Mouse (Mus musculus): Measurements from ENCODE around the gene Arpc3. TPM values are rescaled to one million over a fixed set of nuclear protein-coding genes. Genes with fewer than 3 reads are reported as not detected.

The Arpc3 gene
- polyA plus RNA-seq, 1 experiment from 2014 or later: 219 TPM

DNA sequence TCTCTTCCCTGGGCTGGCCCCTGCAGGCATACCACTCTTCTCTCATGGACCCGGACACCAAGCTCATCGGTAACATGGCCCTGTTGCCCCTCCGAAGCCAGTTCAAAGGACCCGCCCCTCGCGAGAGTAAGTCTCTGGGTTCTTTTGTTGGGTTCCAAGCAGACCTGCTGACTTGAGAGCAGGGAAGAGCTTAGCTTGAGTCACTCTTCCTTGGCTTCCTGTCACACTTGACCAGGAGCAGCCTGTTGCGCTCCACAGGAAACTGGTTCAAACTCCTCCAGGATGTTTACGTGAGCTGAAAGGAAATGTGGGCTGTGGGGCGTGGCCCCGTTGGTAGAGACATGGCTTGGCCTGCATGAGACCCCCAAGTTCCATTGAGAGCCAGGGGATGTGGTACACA is 5.1 kb downstream of the Arpc3 start:
- Histone ChIP-seq H3K4me2 (ENCODE audit: low read length) (no peak overlapping the region), H3K27me3 (replicated peaks; ENCODE audit: control insufficient read depth, insufficient read depth, low read length) (no peaks in the 10 kb centered on the region), H3K36me3 (ENCODE audit: control insufficient read depth, insufficient read depth) (peaks cover 11% of the 10 kb centered on the region), H3K9ac (replicated peaks; ENCODE audit: low read depth, low read length) (no peak overlapping the region), H3K9me3 (ENCODE audit: control insufficient read depth, low read length) (no peaks in the 10 kb centered on the region), H3K4me1 (replicated peaks; ENCODE audit: control insufficient read depth, insufficient read depth, low read length) (peaks cover 10% of the 10 kb centered on the region), H3K27ac (ENCODE audit: low read length) (no peak overlapping the region), H3K4me3 (replicated peaks; ENCODE audit: low read length) (no peak overlapping the region)
- no peak for ATAC-seq
- 92% methylated on average over 10 of the region's 10 CpGs for WGBS

DNA sequence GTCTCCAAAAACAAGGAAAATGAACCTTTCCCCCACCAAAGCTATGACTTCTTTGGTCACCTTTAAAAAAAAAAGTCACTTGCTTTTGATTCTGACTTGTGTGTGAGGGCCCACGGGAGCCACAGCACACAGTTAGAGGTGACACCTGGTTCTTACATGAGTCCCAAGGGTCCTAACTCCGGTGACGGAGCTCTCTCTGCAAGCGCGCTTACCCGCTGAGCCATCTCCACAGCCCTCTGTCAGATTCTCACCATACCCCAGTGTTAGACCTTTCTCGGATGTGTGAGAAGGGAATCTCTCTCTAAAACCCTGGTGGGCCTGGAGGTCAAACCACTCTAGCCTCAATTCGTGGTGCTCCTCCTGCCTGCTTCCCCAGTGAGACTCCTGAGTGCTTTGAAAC is 5.8 kb downstream of the Arpc3 start:
- H3K4me1 ChIP-seq (replicated peaks; ENCODE audit: control insufficient read depth, insufficient read depth, low read length): peaks cover 9% of the 10 kb centered on the region
- no peak overlapping the region for H3K27ac ChIP-seq (ENCODE audit: low read length)
- H3K9me3 ChIP-seq (ENCODE audit: control insufficient read depth, low read length): no peaks in the 10 kb centered on the region
- H3K4me2 ChIP-seq (ENCODE audit: low read length): no peak overlapping the region
- WGBS: 96% methylated on average over 8 of the region's 8 CpGs
- no peaks in the 10 kb centered on the region for H3K27me3 ChIP-seq (replicated peaks; ENCODE audit: control insufficient read depth, insufficient read depth, low read length)
- no peak for ATAC-seq
- H3K9ac ChIP-seq (replicated peaks; ENCODE audit: low read depth, low read length): no peak overlapping the region
- peaks cover 11% of the 10 kb centered on the region for H3K36me3 ChIP-seq (ENCODE audit: control insufficient read depth, insufficient read depth)
- no peak overlapping the region for H3K4me3 ChIP-seq (replicated peaks; ENCODE audit: low read length)

DNA sequence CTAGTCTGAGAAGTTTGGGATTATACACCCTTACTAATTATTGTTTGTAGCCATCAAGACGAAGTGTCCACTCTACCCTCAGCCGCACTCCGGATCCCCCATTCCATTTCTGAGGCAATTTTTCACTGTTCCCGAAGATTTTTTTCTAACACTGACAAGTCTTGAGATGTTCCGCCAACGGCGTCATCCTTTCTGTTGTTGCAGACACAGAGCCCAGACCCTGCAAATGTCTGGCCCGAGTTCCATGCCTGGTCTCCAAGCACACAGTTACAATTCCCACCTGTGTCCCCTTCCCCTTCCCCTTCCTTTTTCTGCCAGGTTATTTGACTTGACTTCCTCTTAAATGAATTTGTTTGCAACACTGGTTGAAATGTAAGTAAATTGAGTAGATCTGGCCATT is 8.2 kb downstream of the Arpc3 start:
- Histone ChIP-seq H3K27me3 (replicated peaks; ENCODE audit: control insufficient read depth, insufficient read depth, low read length) (no peaks in the 10 kb centered on the region), H3K9ac (replicated peaks; ENCODE audit: low read depth, low read length) (no peak overlapping the region), H3K9me3 (ENCODE audit: control insufficient read depth, low read length) (no peaks in the 10 kb centered on the region), H3K4me1 (replicated peaks; ENCODE audit: control insufficient read depth, insufficient read depth, low read length) (peaks cover 5% of the 10 kb centered on the region; the same call in 1 of the 2 replicates), H3K4me3 (replicated peaks; ENCODE audit: low read length) (no peak overlapping the region), H3K27ac (ENCODE audit: low read length) (no peak overlapping the region), H3K36me3 (ENCODE audit: control insufficient read depth, insufficient read depth) (peaks cover 27% of the 10 kb centered on the region), H3K4me2 (ENCODE audit: low read length) (no peak overlapping the region)
- WGBS: 93% methylated on average over 8 of the region's 8 CpGs
- no peak for ATAC-seq

DNA sequence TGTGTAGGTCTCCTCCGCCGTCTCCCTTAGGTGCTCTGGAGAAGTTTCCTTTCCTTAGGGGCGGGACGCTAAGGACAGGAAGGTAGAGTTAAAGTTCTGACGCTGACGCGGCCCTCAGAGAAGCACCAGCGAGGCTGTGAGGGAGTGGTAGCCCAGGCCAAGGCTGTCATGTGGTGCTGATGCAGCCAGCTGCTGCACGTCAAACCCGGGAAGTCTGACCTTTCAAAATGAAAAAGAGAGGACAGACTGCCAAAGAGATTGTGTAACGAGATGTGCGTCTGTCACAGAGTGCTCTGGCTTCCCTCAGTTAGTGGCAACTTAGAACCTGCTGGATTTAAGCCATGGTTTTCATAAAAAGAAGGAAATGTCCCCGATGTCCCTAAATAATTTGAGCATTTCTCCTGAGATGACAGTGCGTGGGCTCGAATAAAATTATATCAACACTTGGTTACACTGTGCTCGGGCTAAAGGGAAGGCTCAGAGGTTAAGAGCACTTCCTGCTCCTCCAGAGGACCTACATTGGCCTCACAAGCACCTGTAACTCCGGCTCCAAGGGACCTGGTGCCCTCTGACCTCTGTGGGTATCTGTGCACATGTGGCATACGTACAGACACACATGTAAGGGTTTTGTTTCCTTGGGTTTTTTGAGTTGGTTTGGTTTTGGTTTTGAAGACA is 9.1 kb downstream of the Arpc3 start:
- Histone ChIP-seq H3K9ac (replicated peaks; ENCODE audit: low read depth, low read length) (no peak overlapping the region), H3K4me2 (ENCODE audit: low read length) (no peak overlapping the region), H3K9me3 (ENCODE audit: control insufficient read depth, low read length) (no peaks in the 10 kb centered on the region), H3K36me3 (ENCODE audit: control insufficient read depth, insufficient read depth) (peaks cover 34% of the 10 kb centered on the region), H3K4me1 (replicated peaks; ENCODE audit: control insufficient read depth, insufficient read depth, low read length) (peaks cover 5% of the 10 kb centered on the region; the same call in 1 of the 2 replicates), H3K4me3 (replicated peaks; ENCODE audit: low read length) (no peak overlapping the region), H3K27ac (ENCODE audit: low read length) (no peak overlapping the region), H3K27me3 (replicated peaks; ENCODE audit: control insufficient read depth, insufficient read depth, low read length) (no peaks in the 10 kb centered on the region)
- no peak for ATAC-seq
- 85% methylated on average over 18 of the region's 18 CpGs for WGBS

DNA sequence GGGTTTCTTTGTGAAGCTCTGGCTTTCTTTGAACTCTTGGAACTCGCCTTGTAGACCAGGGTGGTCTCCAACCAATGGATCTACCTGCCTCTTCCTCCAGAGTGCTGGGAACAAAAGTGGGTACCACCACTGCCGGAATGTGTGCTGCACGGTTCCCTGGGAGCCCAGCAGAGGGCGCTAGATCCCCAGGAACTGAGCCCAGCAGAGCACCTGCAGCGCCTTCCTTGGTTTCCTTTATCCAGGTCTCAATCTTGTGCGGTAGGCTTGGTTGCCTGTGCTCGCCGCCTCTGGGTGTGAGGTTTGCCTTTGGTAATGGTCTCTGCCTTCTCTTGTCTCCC is 9.6 kb downstream of the Arpc3 start:
- Histone ChIP-seq H3K4me1 (replicated peaks; ENCODE audit: control insufficient read depth, insufficient read depth, low read length) (peaks cover 5% of the 10 kb centered on the region; the same call in 1 of the 2 replicates), H3K36me3 (ENCODE audit: control insufficient read depth, insufficient read depth) (peaks cover 38% of the 10 kb centered on the region), H3K4me3 (replicated peaks; ENCODE audit: low read length) (no peak overlapping the region), H3K27me3 (replicated peaks; ENCODE audit: control insufficient read depth, insufficient read depth, low read length) (no peaks in the 10 kb centered on the region), H3K9ac (replicated peaks; ENCODE audit: low read depth, low read length) (no peak overlapping the region), H3K4me2 (ENCODE audit: low read length) (no peak overlapping the region), H3K27ac (ENCODE audit: low read length) (no peak overlapping the region), H3K9me3 (ENCODE audit: control insufficient read depth, low read length) (no peaks in the 10 kb centered on the region)
- WGBS: 13% methylated on average over 8 of the region's 8 CpGs
- ATAC-seq: no peak

DNA sequence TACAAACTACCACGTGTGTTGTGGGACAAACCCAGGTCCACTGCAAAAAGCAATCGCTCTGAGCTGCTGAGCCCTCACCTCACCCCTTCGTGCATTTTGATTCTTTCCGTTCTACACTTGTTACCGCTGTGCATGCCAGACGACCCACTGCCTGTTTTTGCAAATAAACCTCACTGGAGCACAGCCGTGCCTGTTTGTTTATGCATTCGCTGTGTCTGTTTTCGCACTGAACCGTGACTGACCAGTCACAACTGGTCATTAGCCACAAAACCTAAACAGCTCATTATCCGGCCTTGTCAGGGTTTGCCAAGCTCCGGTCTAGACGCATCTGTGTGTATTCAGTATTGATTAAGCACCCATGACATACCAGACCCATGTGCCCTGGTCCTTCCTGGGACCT is 10.5 kb downstream of the Arpc3 start:
- no peak overlapping the region for H3K9ac ChIP-seq (replicated peaks; ENCODE audit: low read depth, low read length)
- H3K4me1 ChIP-seq (replicated peaks; ENCODE audit: control insufficient read depth, insufficient read depth, low read length): peaks cover 5% of the 10 kb centered on the region; the same call in 1 of the 2 replicates
- WGBS: 68% methylated on average over 13 of the region's 13 CpGs
- no peak overlapping the region; the same call in 1 of the 2 replicates for H3K27ac ChIP-seq (ENCODE audit: low read length)
- H3K36me3 ChIP-seq (ENCODE audit: control insufficient read depth, insufficient read depth): peaks cover 42% of the 10 kb centered on the region
- H3K4me3 ChIP-seq (replicated peaks; ENCODE audit: low read length): no peak overlapping the region
- no peaks in the 10 kb centered on the region for H3K9me3 ChIP-seq (ENCODE audit: control insufficient read depth, low read length)
- H3K4me2 ChIP-seq (ENCODE audit: low read length): no peak overlapping the region
- no peaks in the 10 kb centered on the region for H3K27me3 ChIP-seq (replicated peaks; ENCODE audit: control insufficient read depth, insufficient read depth, low read length)
- ATAC-seq: no peak

DNA sequence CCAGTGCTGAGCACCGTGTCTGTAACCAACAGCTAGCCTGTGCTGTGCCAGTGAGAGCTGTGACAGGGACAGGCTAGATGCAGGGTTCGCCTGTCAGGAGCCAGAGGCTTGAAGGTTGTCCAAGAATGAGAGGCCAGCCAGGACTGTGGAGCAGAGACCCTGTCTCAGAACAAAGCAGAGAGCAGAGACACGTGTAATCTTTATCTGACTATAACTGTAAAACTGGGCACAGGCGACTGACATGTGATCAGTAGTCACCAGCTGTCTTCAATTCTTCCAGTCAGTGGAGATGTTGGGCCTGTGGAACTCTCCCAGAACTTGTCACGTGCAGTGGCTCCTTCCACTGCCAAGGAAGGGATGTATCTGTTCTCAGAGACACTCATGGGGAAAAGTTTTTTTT is 11.1 kb downstream of the Arpc3 start:
- Histone ChIP-seq H3K9me3 (ENCODE audit: control insufficient read depth, low read length) (no peaks in the 10 kb centered on the region), H3K9ac (replicated peaks; ENCODE audit: low read depth, low read length) (no peak overlapping the region), H3K36me3 (ENCODE audit: control insufficient read depth, insufficient read depth) (peaks cover 39% of the 10 kb centered on the region), H3K4me2 (ENCODE audit: low read length) (no peak overlapping the region), H3K27ac (ENCODE audit: low read length) (peak overlapping the region; percentile 56), H3K4me1 (replicated peaks; ENCODE audit: control insufficient read depth, insufficient read depth, low read length) (peaks cover 5% of the 10 kb centered on the region; the same call in 1 of the 2 replicates), H3K4me3 (replicated peaks; ENCODE audit: low read length) (no peak overlapping the region), H3K27me3 (replicated peaks; ENCODE audit: control insufficient read depth, insufficient read depth, low read length) (no peaks in the 10 kb centered on the region)
- peak; percentile 59 for ATAC-seq
- 79% methylated on average over 5 of the region's 5 CpGs for WGBS

DNA sequence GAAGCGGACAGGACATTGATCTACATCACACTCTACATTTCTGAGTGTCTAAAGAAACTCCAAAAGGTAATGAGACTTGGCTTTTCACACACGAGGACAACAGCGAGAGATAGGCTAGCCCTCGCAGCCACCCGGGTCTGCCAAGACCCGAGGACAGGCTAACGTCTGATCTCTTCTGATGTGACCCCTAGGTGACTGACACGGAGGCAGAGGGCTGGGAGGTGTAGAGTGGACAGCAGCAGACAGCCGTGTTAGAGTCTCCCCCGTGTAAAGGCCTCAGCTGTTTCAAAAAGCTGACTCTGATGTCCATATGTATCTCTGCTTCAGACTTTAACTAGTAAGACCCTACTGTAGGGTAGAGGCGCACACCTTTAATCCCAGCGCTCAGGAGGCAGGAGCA is 11.7 kb downstream of the Arpc3 start:
- 95% methylated on average over 12 of the region's 12 CpGs for whole genome bisulfite sequencing

DNA sequence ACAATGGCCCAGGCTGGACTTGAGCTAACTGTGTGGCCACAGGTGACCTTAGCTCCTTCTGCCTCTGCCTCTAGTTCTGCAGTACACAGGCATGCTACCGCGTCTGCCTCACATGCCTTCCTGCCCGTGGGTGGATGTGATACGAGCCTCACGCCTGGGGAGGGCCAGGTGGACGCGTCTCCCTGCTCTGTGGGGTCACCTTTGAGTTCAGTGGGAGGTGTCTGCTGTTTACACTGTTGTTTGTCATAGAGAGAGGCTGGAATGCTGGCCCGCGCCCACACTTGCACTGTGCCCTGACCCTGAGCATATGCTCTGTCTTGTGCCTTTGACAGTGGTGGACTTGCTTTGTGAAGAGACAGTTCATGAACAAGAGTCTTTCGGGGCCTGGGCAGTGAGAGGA is 13.9 kb downstream of the Arpc3 start:
- no peak for ATAC-seq

More for the DNA sequence above, 11.7 kb downstream of the Arpc3 start:
- Histone ChIP-seq H3K36me3 (ENCODE audit: control insufficient read depth, insufficient read depth) (peaks cover 39% of the 10 kb centered on the region), H3K27me3 (replicated peaks; ENCODE audit: control insufficient read depth, insufficient read depth, low read length) (no peaks in the 10 kb centered on the region), H3K9me3 (ENCODE audit: control insufficient read depth, low read length) (no peaks in the 10 kb centered on the region), H3K4me2 (ENCODE audit: low read length) (no peak overlapping the region), H3K27ac (ENCODE audit: low read length) (no peak overlapping the region), H3K4me3 (replicated peaks; ENCODE audit: low read length) (no peak overlapping the region), H3K9ac (replicated peaks; ENCODE audit: low read depth, low read length) (no peak overlapping the region), H3K4me1 (replicated peaks; ENCODE audit: control insufficient read depth, insufficient read depth, low read length) (peaks cover 5% of the 10 kb centered on the region; the same call in 1 of the 2 replicates)
- no peak for ATAC-seq

More for the DNA sequence above, 13.9 kb downstream of the Arpc3 start:
- no peak overlapping the region for H3K9ac ChIP-seq (replicated peaks; ENCODE audit: low read depth, low read length)
- peaks cover 36% of the 10 kb centered on the region for H3K36me3 ChIP-seq (ENCODE audit: control insufficient read depth, insufficient read depth)
- no peak overlapping the region for H3K4me3 ChIP-seq (replicated peaks; ENCODE audit: low read length)
- no peak overlapping the region for H3K4me2 ChIP-seq (ENCODE audit: low read length)
- 97% methylated on average over 10 of the region's 10 CpGs for WGBS
- H3K4me1 ChIP-seq (replicated peaks; ENCODE audit: control insufficient read depth, insufficient read depth, low read length): peaks cover 5% of the 10 kb centered on the region; the same call in 1 of the 2 replicates
- H3K27me3 ChIP-seq (replicated peaks; ENCODE audit: control insufficient read depth, insufficient read depth, low read length): no peaks in the 10 kb centered on the region
- H3K27ac ChIP-seq (ENCODE audit: low read length): no peak overlapping the region
- peaks cover 2% of the 10 kb centered on the region; the same call in 1 of the 2 replicates for H3K9me3 ChIP-seq (ENCODE audit: control insufficient read depth, low read length)
